Mouse (Mus musculus): Measurements from ENCODE around the gene Gm42957.
"Not testable (repeated sequence)": the region's sequence is repeated elsewhere in the genome, so short reads cannot be mapped to it uniquely, and the experiment has no call there.

Gene Gm42957

GRCm38 (mm10) chr3:96634928-96635879, at the start of gene Gm42957, which contains the start of gene Pex11b:
Gene Gm42957 (plus strand): TSS chr3:96635474.
Gene Pex11b (plus strand): TSS chr3:96635376.
- DNase-seq (ENCODE audit: low spot score in 2 of 2) = peak; percentile 58 to 73

- no peak for DNase-seq (ENCODE audit: low spot score in 2 of 2)
These were observed 44.6 kb upstream of the Gm42957 start for GRCm38 (mm10) chr3:96590657-96591056.

- no peak for DNase-seq (ENCODE audit: low spot score in 2 of 2)
These were observed 41.9 kb upstream of the Gm42957 start for GRCm38 (mm10) chr3:96593374-96593773.

GRCm38 (mm10) chr3:96593790-96594560, 41.3 kb upstream of the Gm42957 start, which contains the start of gene Polr3gl:
Gene Polr3gl (minus strand): TSS chr3:96594181.
- peak; percentile 86 to 90 for DNase-seq (ENCODE audit: low spot score in 2 of 2)

- no peak for DNase-seq (ENCODE audit: low spot score in 2 of 2)
These were observed 40.4 kb upstream of the Gm42957 start for GRCm38 (mm10) chr3:96594851-96595250.

GRCm38 (mm10) chr3:96595661-96596060, 39.6 kb upstream of the Gm42957 start:
- no peak for DNase-seq (ENCODE audit: low spot score in 2 of 2)

GRCm38 (mm10) chr3:96596228-96596707, 39.0 kb upstream of the Gm42957 start, which contains the start of gene Ankrd34a:
Gene Ankrd34a (plus strand): TSS chr3:96596636.
- DNase-seq (ENCODE audit: low spot score in 2 of 2) = no peak

- no peak for DNase-seq (ENCODE audit: low spot score in 2 of 2)
These were observed 38.4 kb upstream of the Gm42957 start for GRCm38 (mm10) chr3:96596855-96597254.

- no peak for DNase-seq (ENCODE audit: low spot score in 2 of 2)
These were observed 37.8 kb upstream of the Gm42957 start for GRCm38 (mm10) chr3:96597435-96597891.

GRCm38 (mm10) chr3:96598156-96599068, 36.9 kb upstream of the Gm42957 start:
- DNase-seq (ENCODE audit: low spot score in 2 of 2) = no peak

- DNase-seq (ENCODE audit: low spot score in 2 of 2) = no peak
These were observed 36.2 kb upstream of the Gm42957 start for GRCm38 (mm10) chr3:96599069-96599393.

- no peak for DNase-seq (ENCODE audit: low spot score in 2 of 2)
These were observed 35.9 kb upstream of the Gm42957 start for GRCm38 (mm10) chr3:96599411-96599810.

- peak; percentile 55 to 66 for DNase-seq (ENCODE audit: low spot score in 2 of 2)
These were observed 34.5 kb upstream of the Gm42957 start, which contains the start of gene Lix1l for GRCm38 (mm10) chr3:96600639-96601250. Gene Lix1l (plus strand): TSS chr3:96601149.

GRCm38 (mm10) chr3:96601251-96601787, 34.0 kb upstream of the Gm42957 start:
- DNase-seq (ENCODE audit: low spot score in 2 of 2) = no peak

GRCm38 (mm10) chr3:96601941-96602703, 33.2 kb upstream of the Gm42957 start:
- no peak for DNase-seq (ENCODE audit: low spot score in 2 of 2)

GRCm38 (mm10) chr3:96602704-96603084, 32.6 kb upstream of the Gm42957 start:
- DNase-seq (ENCODE audit: low spot score in 2 of 2) = no peak

- no peak for DNase-seq (ENCODE audit: low spot score in 2 of 2)
These were observed 32.0 kb upstream of the Gm42957 start for GRCm38 (mm10) chr3:96603311-96603710.

GRCm38 (mm10) chr3:96606007-96606406, 29.3 kb upstream of the Gm42957 start:
- not testable (repeated sequence) for DNase-seq (ENCODE audit: low spot score in 2 of 2)

GRCm38 (mm10) chr3:96606618-96607017, 28.7 kb upstream of the Gm42957 start:
- no peak for DNase-seq (ENCODE audit: low spot score in 2 of 2)

- DNase-seq (ENCODE audit: low spot score in 2 of 2) = no peak
These were observed 17.3 kb upstream of the Gm42957 start for GRCm38 (mm10) chr3:96617941-96618340.

Measured in spleen, postnatal 14 days (tissue).